Mouse (Mus musculus) heart, postnatal 25 days (tissue): ENCODE results near the gene Matk. TPM values are rescaled to one million over a fixed set of nuclear protein-coding genes. Genes with fewer than 3 reads are reported as not detected.

ENCODE experiments used
- DNase-seq: peaks from one replicate; pipeline ENCODE4 v3.0.0; 2022; ENCODE audit warnings: low spot score
- intact Hi-C: fragments of 180-260 bp; cut with DNase I; formaldehyde crosslinking; loops from one replicate; pipeline ENCODE4 v1.15.1; 2025
- total RNA-seq, 2 experiments: library from RNA; stranded (reverse); gene quantifications; 2 replicates each; pipeline ENCODE4 v1.2.3; 2021

The Matk gene
- total RNA-seq, 2 experiments from 2014 or later = 0.42 to 0.61 TPM

- DNase-seq = no peak
- intact Hi-C loops = no loop called here
Observed at GRCm38 (mm10) chr10:81240876-81241275, 11.9 kb upstream of the Matk start.

GRCm38 (mm10) chr10:81242021-81242420 is 10.7 kb upstream of the Matk start:
- intact Hi-C loops = no loop called here
- no peak for DNase-seq

GRCm38 (mm10) chr10:81244146-81244545 is 8.6 kb upstream of the Matk start:
- DNase-seq = no peak
- intact Hi-C loops = no loop called here

GRCm38 (mm10) chr10:81244595-81244994 is 8.1 kb upstream of the Matk start:
- no peak for DNase-seq
- intact Hi-C loops = no loop called here

- intact Hi-C loops = no loop called here
- no peak for DNase-seq
Observed at GRCm38 (mm10) chr10:81245166-81245565, 7.6 kb upstream of the Matk start.

- intact Hi-C loops = no loop called here
- DNase-seq = no peak
Observed at GRCm38 (mm10) chr10:81247804-81248203, 4.9 kb upstream of the Matk start.

GRCm38 (mm10) chr10:81249442-81249841 is 3.3 kb upstream of the Matk start:
- DNase-seq = no peak
- intact Hi-C loops = no loop called here

GRCm38 (mm10) chr10:81254886-81255285 is 2.2 kb downstream of the Matk start:
- intact Hi-C loops = no loop called here
- no peak for DNase-seq

GRCm38 (mm10) chr10:81257158-81258039 is 4.7 kb downstream of the Matk start:
- intact Hi-C loops = no loop called here
- DNase-seq = no peak

- intact Hi-C loops = no loop called here
Observed at GRCm38 (mm10) chr10:81259225-81259884, 6.6 kb downstream of the Matk start.

GRCm38 (mm10) chr10:81261025-81261424 is 8.3 kb downstream of the Matk start:
- DNase-seq = no peak
- intact Hi-C loops = no loop called here

More at GRCm38 (mm10) chr10:81259225-81259884, 6.6 kb downstream of the Matk start:
- no peak for DNase-seq

- no peak for DNase-seq
- intact Hi-C loops = no loop called here
Observed at GRCm38 (mm10) chr10:81265540-81265939, 12.8 kb downstream of the Matk start.

- intact Hi-C loops = no loop called here
- DNase-seq = peak; percentile 94
Observed at GRCm38 (mm10) chr10:81266211-81267105, 13.7 kb downstream of the Matk start, which contains the start of the genes Mrpl54 and Apba3. Gene Mrpl54, minus strand, starts transcription at chr10:81266934. Gene Apba3, plus strand, starts transcription at chr10:81266960.

- peak; percentile 76 for DNase-seq
- intact Hi-C loops = no loop called here
Observed at GRCm38 (mm10) chr10:81268056-81268455, 15.3 kb downstream of the Matk start.

- intact Hi-C loops = no loop called here
- no peak for DNase-seq
Observed at GRCm38 (mm10) chr10:81268643-81269412, 16.1 kb downstream of the Matk start.

- DNase-seq = no peak
- intact Hi-C loops = no loop called here
Observed at GRCm38 (mm10) chr10:81272356-81272755, 19.6 kb downstream of the Matk start.

GRCm38 (mm10) chr10:81273842-81274241 is 21.1 kb downstream of the Matk start:
- DNase-seq = no peak
- intact Hi-C loops = no loop called here

GRCm38 (mm10) chr10:81277676-81278075 is 24.9 kb downstream of the Matk start:
- intact Hi-C loops = no loop called here
- DNase-seq = no peak

- DNase-seq = no peak
- intact Hi-C loops = no loop called here
Observed at GRCm38 (mm10) chr10:81279496-81279895, 26.8 kb downstream of the Matk start.
